Mouse (Mus musculus): Measurements from ENCODE around the gene Xpr1.

- TF ChIP-seq POLR2A (IDR thresholded peaks at IDR 0.05; ENCODE audit: insufficient read depth, low read length), result no peak
- TF ChIP-seq EP300 (IDR thresholded peaks at IDR 0.05; ENCODE audit: insufficient read depth, low read depth, low read length), result no peak
Measured at GRCm38 (mm10) chr1:155391537-155391936, 25.7 kb downstream of the Xpr1 start.

All from ES-Bruce4 (cell line).